Mouse (Mus musculus) thymus, adult 2 months (tissue): Measurements from ENCODE around the gene 5430419D17Rik. TPM values are rescaled to one million over a fixed set of nuclear protein-coding genes. Genes with fewer than 3 reads are reported as not detected.

ENCODE experiments used
- DNase-seq: peaks from one replicate; pipeline ENCODE4 v3.0.0; 2021
- H3K27ac ChIP-seq: fragments of 200-500 bp; 2 replicates; pipeline ENCODE4 v1.5.1; 2012; ENCODE audit warnings: low read length, control low read depth; ENCODE audit not compliant: control insufficient read depth, insufficient read depth
- H3K27me3 ChIP-seq: fragments of 200-500 bp; 2 replicates; pipeline ENCODE4 v1.6.1; 2012; ENCODE audit warnings: mild to moderate bottlenecking, low read length, moderate library complexity, mixed read lengths; ENCODE audit not compliant: control insufficient read depth, insufficient read depth
- H3K36me3 ChIP-seq: fragments of 200-500 bp; 2 replicates; pipeline ENCODE4 v1.6.1; 2012; ENCODE audit warnings: mild to moderate bottlenecking, low read length, moderate library complexity; ENCODE audit not compliant: control insufficient read depth, insufficient read depth
- H3K4me1 ChIP-seq: fragments of 200-500 bp; replicated peaks from 2 replicates; pipeline ENCODE4 v1.6.1; 2012; ENCODE audit warnings: low read length; ENCODE audit not compliant: control insufficient read depth, insufficient read depth
- H3K4me3 ChIP-seq: fragments of 200-500 bp; 2 replicates; pipeline ENCODE4 v1.5.1; 2012; ENCODE audit warnings: mild to moderate bottlenecking, low read length, control low read depth, moderate library complexity; ENCODE audit not compliant: control insufficient read depth, insufficient read depth
- CTCF ChIP-seq: fragments of 200-500 bp; IDR thresholded peaks from 2 replicates; pipeline ENCODE4 v1.5.1; 2012; ENCODE audit warnings: mild to moderate bottlenecking, control low read depth, low read length, moderate library complexity, borderline replicate concordance; ENCODE audit not compliant: control insufficient read depth, poor library complexity, insufficient read depth; ENCODE audit errors: extremely low read depth
- POLR2A ChIP-seq: fragments of 200-500 bp; IDR thresholded peaks from 2 replicates; pipeline ENCODE4 v1.6.1; 2012; ENCODE audit warnings: mild to moderate bottlenecking, low read length, control low read depth, moderate library complexity; ENCODE audit not compliant: control insufficient read depth, poor library complexity, insufficient read depth; ENCODE audit errors: extremely low read depth
- WGBS: fragments of 180-500 bp; shearing (Covaris S2); methylation state at CpG from one replicate; pipeline ENCODE4 v1.1.7; 2018; 5-methylcytosine and 5-hydroxymethylcytosine counted together
- polyA plus RNA-seq: library from polyadenylated mRNA; depleted of rRNA; stranded (reverse); fragments of >200 nt; gene quantifications from 2 replicates; pipeline ENCODE4 v1.2.3, GENCODE M21; 2012

5430419D17Rik gene
- polyA plus RNA-seq, 1 experiment: 0.26 TPM

DNA sequence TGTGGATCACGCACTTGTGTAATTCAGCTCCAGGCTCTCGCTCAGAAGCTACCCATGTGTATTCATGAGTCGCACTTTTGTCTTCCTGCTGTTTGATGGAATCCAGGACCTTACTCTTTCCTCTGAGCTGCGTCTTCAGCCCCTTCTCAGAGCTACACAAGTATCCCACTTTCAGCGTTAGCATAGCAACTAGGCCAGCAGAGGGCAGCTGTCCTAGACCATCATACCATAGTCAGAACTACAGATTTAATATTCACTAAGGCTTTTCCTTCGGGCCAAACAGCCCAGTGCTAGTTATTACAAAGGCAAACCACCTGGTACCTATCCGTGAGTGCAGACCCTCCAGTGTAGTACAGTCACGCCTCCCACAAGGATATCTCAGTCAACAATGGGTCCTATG is 122.9 kb downstream of the 5430419D17Rik start:
- Histone ChIP-seq H3K36me3 (no peaks in the 10 kb centered on the region), H3K27me3 (no peaks in the 10 kb centered on the region), H3K27ac (no peak overlapping the region), H3K4me3 (no peak overlapping the region), H3K4me1 (no peaks in the 10 kb centered on the region)
- TF ChIP-seq POLR2A (no peak), CTCF (no peak)
- no peak for DNase-seq
- 84% methylated on average over 8 of the region's 8 CpGs for WGBS

DNA sequence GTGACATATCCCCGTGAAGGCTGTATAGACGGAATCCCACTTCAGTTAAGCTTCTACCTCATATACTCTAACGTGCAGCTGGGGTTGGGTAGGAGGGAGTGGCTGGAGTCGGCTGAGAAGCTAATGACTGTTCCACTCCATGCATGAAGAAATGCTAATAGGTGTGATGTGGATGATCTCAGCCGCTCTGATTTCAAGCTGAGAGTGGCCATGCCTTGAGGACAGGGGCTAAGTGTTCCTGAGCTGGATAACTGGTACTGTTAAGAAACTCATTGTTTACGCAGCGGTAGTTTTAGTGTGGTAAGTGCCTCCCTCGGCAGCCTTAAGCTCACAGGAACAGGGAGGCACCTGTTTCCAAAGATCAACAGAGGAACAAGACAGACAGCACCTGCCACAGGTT is 129.1 kb downstream of the 5430419D17Rik start:
- DNase-seq: no peak
- Histone ChIP-seq H3K27me3 (no peaks in the 10 kb centered on the region), H3K36me3 (no peaks in the 10 kb centered on the region), H3K4me3 (no peak overlapping the region), H3K27ac (no peak overlapping the region), H3K4me1 (no peaks in the 10 kb centered on the region)
- TF ChIP-seq POLR2A: no peak
- no peak for TF ChIP-seq CTCF
- 82% methylated on average over 8 of the region's 8 CpGs for WGBS

DNA sequence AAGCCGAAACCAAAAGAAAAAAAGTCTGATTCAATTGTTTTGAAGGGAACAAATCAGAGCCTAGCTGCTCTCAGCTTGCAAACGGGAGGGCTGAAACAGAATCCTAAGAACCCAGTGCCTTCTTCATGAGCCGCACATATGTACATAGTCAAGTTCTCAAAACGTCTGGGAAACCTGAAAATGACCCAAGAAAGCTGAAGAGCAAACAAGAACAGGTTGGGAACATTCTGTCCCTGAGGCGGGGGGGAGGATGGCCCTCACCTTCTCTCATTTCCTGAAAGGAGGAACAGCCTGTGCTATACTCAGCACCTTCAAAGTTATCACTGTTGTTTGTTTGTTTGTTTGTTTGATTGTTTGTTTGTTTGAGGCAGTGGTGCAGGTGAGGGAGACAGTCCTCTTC is 132.5 kb downstream of the 5430419D17Rik start:
- Histone ChIP-seq H3K27ac (no peak overlapping the region), H3K4me3 (no peak overlapping the region), H3K4me1 (no peaks in the 10 kb centered on the region), H3K27me3 (no peaks in the 10 kb centered on the region), H3K36me3 (no peaks in the 10 kb centered on the region)
- no peak for TF ChIP-seq POLR2A
- no peak for TF ChIP-seq CTCF
- no peak for DNase-seq
- WGBS: 81% methylated on average over 5 of the region's 5 CpGs

DNA sequence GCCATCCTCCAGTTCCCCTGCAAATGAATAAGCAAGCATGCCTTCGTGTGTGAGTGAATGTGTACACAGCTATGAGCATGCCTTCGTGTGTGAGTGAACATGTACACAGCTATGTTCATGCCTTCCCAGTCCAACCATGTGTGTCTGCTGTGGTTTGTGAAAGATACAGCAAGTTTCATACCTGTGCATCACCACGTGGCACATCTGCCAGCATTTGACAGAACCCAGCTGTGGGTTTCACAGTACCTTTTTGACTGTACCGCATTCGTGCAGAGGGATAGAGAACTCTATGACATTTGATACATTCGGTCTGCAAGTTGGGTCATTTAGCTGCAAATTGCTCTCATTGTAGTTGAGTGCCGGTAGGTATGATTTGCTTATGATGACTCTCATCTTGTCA is 140.3 kb downstream of the 5430419D17Rik start:
- H3K4me1 ChIP-seq: no peaks in the 10 kb centered on the region
- no peak for TF ChIP-seq CTCF
- no peak for TF ChIP-seq POLR2A
- no peaks in the 10 kb centered on the region for H3K27me3 ChIP-seq
- H3K4me3 ChIP-seq: no peak overlapping the region
- no peak overlapping the region for H3K27ac ChIP-seq
- H3K36me3 ChIP-seq: no peaks in the 10 kb centered on the region
- DNase-seq: no peak
- 80% methylated on average over 7 of the region's 7 CpGs for WGBS

DNA sequence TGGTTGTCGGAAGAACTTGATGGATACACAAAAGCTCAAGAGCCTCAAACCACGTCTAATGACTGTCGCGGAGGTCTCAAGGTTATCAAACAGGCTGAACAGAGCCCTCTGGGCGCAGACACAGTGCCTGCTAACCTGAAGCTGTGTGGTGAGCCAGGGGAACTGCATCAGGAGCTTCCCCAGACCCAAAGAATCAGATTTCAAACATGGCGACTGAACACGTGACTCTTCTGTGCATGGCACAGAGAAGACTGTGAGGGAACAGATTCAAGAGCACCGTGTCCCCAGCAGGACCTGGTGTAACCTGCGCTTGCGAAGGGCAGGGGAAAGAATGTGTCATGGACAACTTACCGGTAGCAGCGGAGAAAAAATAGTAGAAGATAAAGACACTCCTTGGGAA is 143.4 kb downstream of the 5430419D17Rik start:
- no peaks in the 10 kb centered on the region for H3K36me3 ChIP-seq
- H3K27ac ChIP-seq: no peak overlapping the region
- no peaks in the 10 kb centered on the region for H3K27me3 ChIP-seq
- WGBS: 74% methylated on average over 12 of the region's 12 CpGs
- no peak for TF ChIP-seq POLR2A
- TF ChIP-seq CTCF: no peak
- no peak for DNase-seq
- no peaks in the 10 kb centered on the region for H3K4me1 ChIP-seq
- no peak overlapping the region for H3K4me3 ChIP-seq

DNA sequence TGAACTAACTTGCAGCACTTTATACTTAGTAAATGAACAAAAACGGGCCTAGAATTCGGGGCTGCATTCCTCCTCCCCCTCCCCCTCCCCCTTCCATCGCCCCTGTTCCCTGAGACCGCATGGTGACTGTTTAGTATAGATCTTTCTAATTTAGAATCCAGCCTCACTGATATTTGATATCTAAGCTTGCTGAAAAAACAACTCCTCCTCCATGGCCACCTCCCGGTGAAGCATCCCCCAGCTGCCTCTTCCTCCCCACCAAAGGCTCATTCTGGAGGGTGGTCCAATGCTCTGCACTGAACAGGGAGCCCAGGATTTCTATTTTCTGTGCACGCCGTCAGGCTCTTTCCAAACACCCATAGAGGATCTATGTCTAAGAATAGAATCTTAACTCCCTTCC is 144.1 kb downstream of the 5430419D17Rik start:
- no peaks in the 10 kb centered on the region for H3K4me1 ChIP-seq
- WGBS: 95% methylated on average over 5 of the region's 7 CpGs
- H3K4me3 ChIP-seq: no peak overlapping the region
- H3K27ac ChIP-seq: no peak overlapping the region
- H3K27me3 ChIP-seq: no peaks in the 10 kb centered on the region
- TF ChIP-seq CTCF: no peak
- TF ChIP-seq POLR2A: no peak
- H3K36me3 ChIP-seq: no peaks in the 10 kb centered on the region
- DNase-seq: no peak

DNA sequence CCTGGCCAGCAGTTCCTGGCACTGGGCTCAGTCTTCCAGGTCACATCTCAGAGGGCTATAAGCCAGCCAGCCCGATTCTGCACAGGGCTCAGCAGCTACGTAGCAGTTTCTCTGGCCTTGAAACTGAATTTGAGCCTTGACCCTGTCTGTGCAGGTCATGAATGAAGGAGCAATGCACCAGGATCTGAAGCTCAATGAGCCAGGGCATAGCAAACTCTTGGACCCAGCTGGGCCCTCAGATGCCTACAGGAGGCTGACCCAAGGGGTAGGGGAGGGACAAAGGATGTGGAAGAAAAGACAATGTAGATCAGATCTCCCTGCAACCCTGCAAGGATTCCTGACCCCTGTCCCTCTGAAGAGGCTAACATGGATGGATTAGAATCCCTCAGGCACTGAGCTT is 148.0 kb downstream of the 5430419D17Rik start, which contains the start of gene Cuzd1:
Gene Cuzd1, minus strand, starts transcription at position 101 of the 400 bp plus-strand sequence.
- WGBS: 90% methylated on average over 2 of the region's 2 CpGs
- Histone ChIP-seq H3K4me3 (no peak within 1 kb of the TSS), H3K36me3 (no peaks in the 10 kb centered on the region), H3K27ac (no peak within 1 kb of the TSS), H3K4me1 (no peaks in the 10 kb centered on the region), H3K27me3 (no peaks in the 10 kb centered on the region)
- TF ChIP-seq CTCF (no peak), POLR2A (no peak)
- DNase-seq: no peak
